Mouse (Mus musculus) thymus, postnatal 36 days (tissue): ENCODE data around the gene Kiss1r.

ENCODE experiments used
- DNase-seq, 2 experiments: peaks; one replicate each; pipeline ENCODE4 v3.0.0; 2022; ENCODE audit warnings: mixed read lengths in 2 of 2

Gene Kiss1r

GRCm38 (mm10) chr10:79924998-79925784 lies 8.4 kb downstream of the Kiss1r start:
- DNase-seq, result peak; percentile 89 to 96

GRCm38 (mm10) chr10:79925785-79926490 lies 9.2 kb downstream of the Kiss1r start:
- peak; percentile 43 to 57 for DNase-seq

- DNase-seq, result peak; percentile 92
Measured at GRCm38 (mm10) chr10:79926491-79927323, 9.9 kb downstream of the Kiss1r start, which contains the start of gene Arid3a. Gene Arid3a (plus strand): TSS chr10:79927043.

GRCm38 (mm10) chr10:79927324-79928029 lies 10.7 kb downstream of the Kiss1r start:
- peak; percentile 84 to 89 for DNase-seq

GRCm38 (mm10) chr10:79928030-79928694 lies 11.4 kb downstream of the Kiss1r start:
- peak; percentile 43 to 50 for DNase-seq

- no peak for DNase-seq
Measured at GRCm38 (mm10) chr10:79928907-79929701, 12.3 kb downstream of the Kiss1r start.

GRCm38 (mm10) chr10:79929967-79930825 lies 13.4 kb downstream of the Kiss1r start:
- no peak for DNase-seq

GRCm38 (mm10) chr10:79930826-79931186 lies 14.0 kb downstream of the Kiss1r start:
- DNase-seq, result no peak

GRCm38 (mm10) chr10:79931797-79932196 lies 15.0 kb downstream of the Kiss1r start:
- no peak for DNase-seq

GRCm38 (mm10) chr10:79932736-79933135 lies 16.0 kb downstream of the Kiss1r start:
- DNase-seq, result no peak

GRCm38 (mm10) chr10:79933145-79933679 lies 16.4 kb downstream of the Kiss1r start:
- DNase-seq, result no peak

GRCm38 (mm10) chr10:79933861-79934260 lies 17.1 kb downstream of the Kiss1r start:
- no peak for DNase-seq

- no peak for DNase-seq
Measured at GRCm38 (mm10) chr10:79934272-79934721, 17.5 kb downstream of the Kiss1r start.

- DNase-seq, result no peak
Measured at GRCm38 (mm10) chr10:79934794-79935569, 18.2 kb downstream of the Kiss1r start.

- DNase-seq, result no peak
Measured at GRCm38 (mm10) chr10:79936284-79936910, 19.6 kb downstream of the Kiss1r start.

GRCm38 (mm10) chr10:79936911-79937441 lies 20.2 kb downstream of the Kiss1r start:
- DNase-seq, result peak; percentile 62 to 71

- no peak for DNase-seq
Measured at GRCm38 (mm10) chr10:79937775-79938526, 21.2 kb downstream of the Kiss1r start.
